12 mouse cellular contexts compared by ENCODE assay signal in genomic region chr15:93517022-93517565, GRCm38 (mm10).
DNase-seq lines count a peak whose midpoint lies in the region; ATAC-seq and TF ChIP-seq lines count a peak whose summit lies in the region.
"Had no signal": no experiment of that assay in that cellular context is flagged by ENCODE, and none has a peak within 500 bp of the region (broad histone marks: within the 10 kb centered on the region; RNA-seq: fewer than 3 reads in every experiment).

No protein-coding gene starts in this region.

- ATAC-seq in kidney, postnatal 0 days (replicated peaks; ENCODE audit: low FRiP score, low read depth): no peak
- ATAC-seq in embryonic facial prominence, embryonic 15.5 days (ENCODE audit: insufficient number of reproducible peaks, low FRiP score, low TSS enrichment, low read depth): no peak
- ATAC-seq in limb, embryonic 13.5 days (ENCODE audit: low FRiP score, low read depth): no peak
- ATAC-seq: forebrain, embryonic 13.5 days; liver, postnatal 0 days had no signal

- H3K4me2 ChIP-seq in kidney, postnatal 0 days (ENCODE audit: low read length): peak overlapping the region; percentile 93
- H3K4me2 ChIP-seq in embryonic facial prominence, embryonic 15.5 days (replicated peaks): 0 out of 2 replicates have a peak overlapping the region, but pooled peaks have one; percentile 83
- peak overlapping the region; percentile 95 for H3K4me2 ChIP-seq in limb, embryonic 13.5 days (replicated peaks)

- no peaks in the 10 kb centered on the region for H3K9me3 ChIP-seq in kidney, postnatal 0 days (replicated peaks; ENCODE audit: low read length)
- no peaks in the 10 kb centered on the region for H3K9me3 ChIP-seq in embryonic facial prominence, embryonic 15.5 days (replicated peaks)
- H3K9me3 ChIP-seq in limb, embryonic 13.5 days: no peaks in the 10 kb centered on the region
- H3K9me3 ChIP-seq: forebrain, embryonic 13.5 days had no signal

- 81% methylated on average over 11 of the region's 11 CpGs for WGBS in kidney, postnatal 0 days
- WGBS in embryonic facial prominence, embryonic 15.5 days: 65% methylated on average over 11 of the region's 11 CpGs
- 75% methylated on average over 11 of the region's 11 CpGs for WGBS in limb, embryonic 13.5 days

- no peak overlapping the region for H3K9ac ChIP-seq in kidney, postnatal 0 days (ENCODE audit: low read depth, low read length)
- no peak overlapping the region for H3K9ac ChIP-seq in embryonic facial prominence, embryonic 15.5 days
- H3K9ac ChIP-seq in limb, embryonic 13.5 days: no peak overlapping the region
- H3K9ac ChIP-seq: forebrain, embryonic 13.5 days; liver, postnatal 0 days had no signal

- H3K36me3 ChIP-seq in kidney, postnatal 0 days (ENCODE audit: insufficient read depth, low read length): no peaks in the 10 kb centered on the region
- no peaks in the 10 kb centered on the region for H3K36me3 ChIP-seq in embryonic facial prominence, embryonic 15.5 days
- no peaks in the 10 kb centered on the region for H3K36me3 ChIP-seq in limb, embryonic 13.5 days
- H3K36me3 ChIP-seq in splenic B cell, adult 2 months (ENCODE audit: control insufficient read depth, insufficient read depth, low read length, poor library complexity, severe bottlenecking): no peaks in the 10 kb centered on the region

- H3K4me3 ChIP-seq in kidney, postnatal 0 days (replicated peaks; ENCODE audit: low read depth, low read length): no peak overlapping the region
- H3K4me3 ChIP-seq in embryonic facial prominence, embryonic 15.5 days (replicated peaks): no peak overlapping the region
- H3K4me3 ChIP-seq in limb, embryonic 13.5 days: peak overlapping the region; percentile 80; the same call in 1 of the 2 replicates
- H3K4me3 ChIP-seq: forebrain, embryonic 13.5 days; myocyte had no signal

- H3K4me1 ChIP-seq in kidney, postnatal 0 days (replicated peaks; ENCODE audit: insufficient read depth, low read length): peaks cover 10% of the 10 kb centered on the region
- H3K4me1 ChIP-seq in embryonic facial prominence, embryonic 15.5 days: peaks cover 75% of the 10 kb centered on the region
- H3K4me1 ChIP-seq in limb, embryonic 13.5 days: peaks cover 87% of the 10 kb centered on the region

- no peak for TF ChIP-seq CTCF in kidney, postnatal 0 days (IDR thresholded peaks at IDR 0.05; ENCODE audit: low read depth)

- peak; percentile 56 for DNase-seq in kidney, postnatal 0 days (ENCODE audit: low spot score)
- DNase-seq in kidney, adult 18-20 months: no peak
- DNase-seq in splenic B cell, adult 2 months (ENCODE audit: low read depth, low spot score): peak; percentile 10
- DNase-seq in testis, postnatal 14 days (ENCODE audit: low spot score): no peak
- no peak for DNase-seq in thymus, postnatal 25 days
- DNase-seq: adrenal gland, postnatal 14 days; liver, postnatal 0 days; right cerebral cortex, postnatal 4 days had no signal

- no peaks in the 10 kb centered on the region for H3K27me3 ChIP-seq in kidney, postnatal 0 days (ENCODE audit: insufficient read depth, low read length)
- no peaks in the 10 kb centered on the region for H3K27me3 ChIP-seq in embryonic facial prominence, embryonic 15.5 days
- no peaks in the 10 kb centered on the region; the same call in 1 of the 2 replicates for H3K27me3 ChIP-seq in limb, embryonic 13.5 days
- H3K27me3 ChIP-seq in splenic B cell, adult 2 months (ENCODE audit: control insufficient read depth, insufficient read depth, low read length, poor library complexity, severe bottlenecking): no peaks in the 10 kb centered on the region

- H3K27ac ChIP-seq in kidney, postnatal 0 days: peak overlapping the region; percentile 82
- H3K27ac ChIP-seq in embryonic facial prominence, embryonic 15.5 days (replicated peaks): peak overlapping the region; percentile 89; the same call in 1 of the 2 replicates
- peak overlapping the region; percentile 91; the same call in 1 of the 2 replicates for H3K27ac ChIP-seq in limb, embryonic 13.5 days
- H3K27ac ChIP-seq: forebrain, embryonic 13.5 days had no signal

Comparison
In these comparisons a context has a peak if more than half of its experiments do, and no peak if none do; other contexts are left out.
1. DNase-seq: peak in kidney, postnatal 0 days (single experiment) and splenic B cell, adult 2 months (single experiment); none in kidney, adult 18-20 months (single experiment), testis, postnatal 14 days (single experiment) and thymus, postnatal 25 days (single experiment).
2. Peak in every context shown above with its lines, with median percentiles within 50 percentile points of each other: H3K27ac ChIP-seq and H3K4me2 ChIP-seq.